Mouse (Mus musculus): ENCODE results near the gene Arhgap24.

Arhgap24 gene

DNA sequence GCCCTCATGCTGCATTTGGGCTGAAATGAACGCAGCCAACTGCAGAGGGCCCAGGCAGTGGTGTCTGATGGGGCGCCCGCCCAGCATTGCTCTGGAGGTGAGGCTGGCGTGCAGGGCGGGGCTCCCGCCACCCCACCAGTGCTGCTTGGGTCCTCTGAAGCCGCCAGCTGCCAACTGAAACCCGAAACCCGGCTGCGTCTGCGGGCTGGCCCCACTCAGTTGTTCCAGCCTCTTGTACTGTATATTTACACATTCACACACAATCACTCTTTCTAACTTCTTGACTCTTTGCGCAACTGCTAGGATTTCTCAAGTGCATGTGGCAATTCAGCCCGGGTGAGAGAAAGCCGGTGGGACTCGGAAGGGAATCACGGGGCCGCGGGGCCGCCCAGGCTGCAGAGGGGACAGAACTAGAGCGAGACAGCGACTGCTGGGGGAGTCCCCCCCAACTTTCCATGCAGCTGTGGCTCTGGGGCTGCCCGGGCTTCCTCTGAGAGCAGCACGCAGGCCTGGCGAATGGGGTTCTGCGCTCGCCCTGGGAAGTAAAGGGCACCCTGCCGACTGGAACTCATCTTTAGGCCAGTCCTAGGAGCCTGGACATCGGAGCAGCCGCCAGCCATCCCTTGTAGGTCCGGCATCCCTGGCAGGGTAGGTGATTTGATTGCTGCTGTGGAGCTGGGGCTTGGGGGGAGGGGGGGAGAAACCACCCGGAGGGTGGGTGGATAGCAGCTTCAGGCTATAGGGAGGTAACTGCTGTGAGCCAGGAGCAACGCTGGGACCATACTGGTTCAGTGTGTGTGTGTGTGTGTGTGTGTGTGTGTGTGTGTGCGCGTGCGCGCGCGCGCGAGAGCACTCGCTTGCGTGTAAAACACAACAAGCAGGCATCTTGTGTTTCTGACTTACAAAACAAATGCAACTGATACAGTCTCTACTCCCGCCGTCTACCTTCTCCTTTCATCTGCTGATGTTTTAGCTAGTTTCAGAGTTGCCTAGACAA is at the start of gene Arhgap24:
Arhgap24 (plus strand) TSS at position 177 of the 997 bp plus-strand sequence.
- DNase-seq (ENCODE audit: low spot score) = peak; percentile 66

DNA sequence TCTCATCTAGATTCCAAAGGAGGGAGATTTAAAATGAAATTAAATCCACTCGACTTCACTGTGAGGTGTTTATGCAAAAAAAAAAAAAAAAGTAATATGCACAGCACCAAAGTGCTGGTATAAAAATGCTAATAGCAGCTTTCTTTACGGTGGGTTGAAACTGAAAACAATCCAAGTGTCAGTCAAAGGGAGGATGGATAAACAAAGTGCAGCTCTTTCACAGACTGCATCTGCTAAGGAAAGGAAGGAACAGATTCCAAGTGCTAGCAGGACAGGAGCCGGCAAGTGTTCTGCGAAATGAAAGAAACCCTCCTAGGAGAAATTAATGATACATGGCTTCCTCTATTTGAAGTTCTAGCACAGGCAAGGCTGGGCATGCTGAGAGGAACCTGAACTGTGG is 47.0 kb upstream of the Arhgap24 start:
- DNase-seq (ENCODE audit: low spot score) = no peak

DNA sequence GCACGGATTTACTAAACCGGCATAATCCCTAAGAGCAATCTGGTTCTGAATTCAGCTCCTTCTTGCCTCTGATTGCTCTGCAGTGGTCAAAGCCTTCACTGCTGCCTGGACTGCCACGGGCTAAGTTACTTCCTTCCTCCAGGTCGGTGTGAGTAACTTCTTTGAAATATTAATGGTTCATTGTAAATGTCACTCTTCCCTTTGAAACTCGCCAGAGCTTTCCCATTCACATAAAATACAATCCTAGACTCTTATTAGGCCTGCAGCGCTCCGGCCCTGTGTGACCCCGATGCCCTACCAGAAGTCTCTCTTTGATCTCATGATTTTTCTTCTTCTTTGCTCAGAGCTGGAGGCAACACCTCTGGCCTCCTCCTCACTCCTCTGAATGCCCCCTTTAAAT is 44.6 kb upstream of the Arhgap24 start:
- no peak for DNase-seq (ENCODE audit: low spot score)

DNA sequence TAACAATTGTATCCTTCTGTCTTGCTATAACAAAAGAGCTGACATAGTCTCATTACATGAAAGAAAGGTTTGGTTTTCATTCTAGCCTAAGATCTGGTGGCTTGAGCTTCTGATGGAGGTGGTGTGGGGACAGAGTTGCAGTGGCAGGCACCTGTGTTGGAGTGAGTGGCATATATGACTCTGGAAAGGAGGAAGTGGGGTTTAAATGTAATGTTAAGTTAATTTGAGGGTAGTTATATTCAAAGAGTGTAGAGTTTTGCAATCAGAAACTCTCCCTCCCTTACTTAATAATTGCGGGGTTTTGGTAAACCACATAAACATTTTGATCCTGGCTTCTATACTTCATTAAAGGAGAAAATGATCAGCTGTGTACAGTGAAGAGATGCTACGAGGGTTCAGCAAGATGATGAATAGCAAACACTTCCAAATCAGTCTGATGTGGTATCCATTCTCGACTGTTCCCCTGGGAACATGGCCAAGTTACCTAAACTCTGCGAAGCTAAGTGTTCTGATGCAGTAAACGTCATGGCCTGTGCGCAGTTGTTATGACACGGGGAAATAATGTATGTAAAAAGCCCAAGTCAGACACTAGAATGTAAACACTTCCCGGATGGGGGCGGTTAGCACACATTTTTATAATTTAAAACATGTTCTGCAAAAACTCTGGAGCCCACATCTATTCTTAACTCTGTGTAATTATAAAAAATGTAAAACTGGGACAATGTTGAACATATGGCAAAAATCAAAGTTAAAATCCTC is 41.9 kb upstream of the Arhgap24 start:
- no peak for DNase-seq (ENCODE audit: low spot score)

DNA sequence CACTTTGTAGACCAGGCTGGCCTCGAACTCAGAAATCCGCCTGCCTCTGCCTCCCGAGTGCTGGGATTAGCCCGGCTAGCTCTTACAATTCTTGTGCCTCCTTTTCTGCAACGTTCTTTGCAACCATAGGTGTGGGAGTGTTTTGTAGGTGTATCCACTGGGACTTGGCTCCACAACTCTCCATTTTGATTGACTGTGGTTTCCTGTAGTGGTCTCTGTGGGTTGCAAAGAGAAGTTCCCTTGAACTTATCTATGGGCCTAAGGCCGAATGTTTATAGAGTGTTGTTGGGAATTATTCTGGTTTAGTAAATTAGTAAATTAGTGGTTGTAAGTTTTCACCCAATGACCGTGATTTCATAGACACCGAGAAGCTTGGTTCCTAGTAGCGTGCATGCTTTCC is 33.8 kb upstream of the Arhgap24 start:
- no peak for DNase-seq (ENCODE audit: low spot score)

DNA sequence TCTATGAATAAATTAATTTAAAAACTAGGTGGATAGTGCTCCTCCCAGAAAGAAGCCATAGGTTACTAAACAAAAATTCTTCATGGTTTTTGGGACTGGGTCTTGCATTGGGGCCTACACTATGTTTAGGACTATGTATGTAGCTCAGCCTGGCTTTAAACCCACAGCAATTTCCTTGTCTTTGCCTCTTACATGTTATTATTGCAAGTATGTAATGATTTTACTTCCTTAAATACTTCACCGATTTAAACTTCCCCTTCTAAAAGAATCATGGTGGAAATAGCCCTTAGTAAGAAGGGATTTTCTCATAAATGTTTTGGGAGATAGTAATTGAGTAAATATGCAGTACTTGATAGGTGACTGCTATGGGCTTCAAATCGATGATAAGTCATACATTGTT is 30.3 kb upstream of the Arhgap24 start:
- no peak for DNase-seq (ENCODE audit: low spot score)

DNA sequence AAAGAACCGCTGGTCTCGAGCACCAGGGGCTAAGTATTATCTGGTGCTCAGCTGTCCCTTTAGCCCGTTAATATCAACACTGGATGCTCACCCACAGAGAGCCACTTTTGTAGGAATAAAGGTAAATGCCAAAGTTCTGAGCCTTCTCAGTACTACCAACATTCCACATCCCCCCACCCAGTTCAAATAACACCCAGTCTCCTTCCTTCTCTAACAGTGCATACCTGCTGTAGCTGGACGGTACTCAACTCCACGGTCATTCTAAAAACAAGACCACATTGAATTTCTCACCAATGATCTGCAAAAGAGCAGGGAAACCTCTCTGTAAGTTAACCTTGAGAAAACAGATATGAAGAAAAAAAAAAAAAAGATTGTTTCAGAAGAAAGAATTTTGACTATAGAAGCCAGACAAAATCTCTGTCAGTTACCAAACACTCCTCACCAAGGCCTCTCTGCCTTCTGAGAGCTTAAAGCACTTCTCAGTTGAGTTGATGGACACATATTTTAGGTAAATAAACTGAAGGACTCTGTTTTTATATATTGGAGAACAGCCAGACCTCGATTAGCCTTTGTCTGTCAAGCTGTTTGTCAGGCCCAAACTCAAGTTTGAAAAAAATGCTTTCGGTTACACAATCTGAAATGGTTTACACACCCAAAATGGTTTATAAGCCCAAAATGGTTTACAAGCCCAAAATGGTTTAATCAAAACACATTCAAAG is 29.0 kb upstream of the Arhgap24 start:
- DNase-seq (ENCODE audit: low spot score) = no peak

DNA sequence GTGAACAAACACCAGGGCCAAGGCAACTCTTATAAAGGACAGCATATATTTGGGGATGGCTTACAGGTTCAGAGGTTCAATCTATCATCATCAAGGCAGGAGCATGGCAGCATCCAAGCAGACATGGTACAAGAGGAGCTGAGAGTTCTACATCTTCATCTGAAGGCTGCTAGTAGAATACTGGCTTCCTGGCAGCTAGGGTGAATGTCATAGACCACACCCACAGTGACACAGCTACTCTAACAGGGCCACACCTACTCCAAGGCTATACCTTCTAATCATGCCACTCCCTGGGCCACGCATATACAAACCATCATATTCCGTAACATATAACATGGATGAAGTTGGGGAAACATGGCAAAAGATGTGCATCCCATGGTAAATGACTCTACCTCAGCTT is 27.9 kb upstream of the Arhgap24 start:
- DNase-seq (ENCODE audit: low spot score) = no peak

DNA sequence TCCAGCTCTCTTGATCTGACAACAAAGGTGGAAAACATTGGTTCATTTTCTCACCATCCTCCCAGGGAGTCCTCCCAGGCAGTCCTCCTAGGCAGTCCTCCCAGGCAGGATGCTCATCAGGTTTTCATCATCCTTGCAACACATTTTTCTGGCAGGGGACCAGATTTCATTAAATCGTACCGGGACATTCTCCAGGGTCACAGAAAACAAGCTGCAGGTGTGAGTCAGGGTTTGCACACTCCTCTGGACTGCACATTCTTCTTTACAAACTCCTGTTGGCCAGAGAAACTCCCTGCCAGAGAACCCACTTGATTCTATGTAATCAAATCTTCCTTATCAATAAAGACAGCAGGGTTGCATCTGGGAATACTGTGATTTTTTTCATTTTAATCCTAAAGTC is 25.9 kb upstream of the Arhgap24 start:
- DNase-seq (ENCODE audit: low spot score) = no peak

DNA sequence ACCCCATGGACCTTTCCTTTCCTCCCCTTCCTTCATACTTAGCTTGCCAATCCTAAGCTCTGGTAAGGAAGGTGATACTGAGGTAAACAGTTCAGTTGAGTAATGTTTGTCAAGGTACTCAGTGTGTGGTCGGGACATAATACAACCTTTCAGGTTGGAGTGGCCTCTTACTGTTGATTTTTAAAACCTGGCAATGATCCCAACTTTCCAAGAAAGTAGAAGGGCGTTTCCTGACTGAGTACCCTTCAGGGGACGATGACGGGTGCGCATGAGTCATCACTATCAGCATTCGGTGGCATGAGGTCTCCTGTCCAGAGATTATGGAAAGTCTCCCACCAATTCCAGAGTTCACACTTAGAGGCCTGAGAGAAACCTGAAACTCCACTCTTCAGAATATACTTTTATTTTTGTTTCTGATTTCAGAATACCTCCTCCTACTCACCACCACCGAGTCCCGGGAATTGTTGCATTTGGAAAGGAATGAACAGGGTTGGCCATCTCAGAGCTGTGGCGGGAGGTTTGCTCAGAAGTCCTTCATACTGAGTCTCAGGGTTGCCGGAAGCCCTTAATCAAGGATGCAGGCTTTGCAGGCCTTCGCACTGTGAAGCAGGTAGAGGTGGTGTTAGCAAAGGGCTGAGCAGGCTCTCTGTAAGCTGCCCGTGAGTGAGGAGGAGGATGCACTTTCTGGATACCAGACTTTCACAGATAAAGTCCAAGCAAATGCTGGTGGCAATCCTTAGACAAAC is 20.6 kb upstream of the Arhgap24 start:
- no peak for DNase-seq (ENCODE audit: low spot score)

DNA sequence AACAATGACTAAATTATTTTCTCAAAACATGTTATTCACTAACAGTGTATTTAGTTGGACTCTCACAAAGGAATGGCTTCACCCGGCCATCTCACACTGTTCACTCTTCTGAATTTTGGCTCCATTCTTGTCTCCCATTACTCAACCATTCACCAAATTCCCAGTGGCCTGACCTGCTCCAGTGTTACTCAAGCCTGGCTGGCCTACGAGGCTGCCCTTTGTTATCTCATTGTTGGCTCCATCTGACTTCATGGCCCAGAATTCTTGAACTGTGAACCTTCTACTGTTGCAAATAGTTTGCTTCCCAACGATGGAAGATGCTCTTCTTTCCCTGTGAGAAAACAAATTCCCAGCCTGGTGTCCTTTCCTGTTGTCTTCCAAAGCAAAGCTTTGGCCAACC is 18.2 kb upstream of the Arhgap24 start:
- no peak for DNase-seq (ENCODE audit: low spot score)

DNA sequence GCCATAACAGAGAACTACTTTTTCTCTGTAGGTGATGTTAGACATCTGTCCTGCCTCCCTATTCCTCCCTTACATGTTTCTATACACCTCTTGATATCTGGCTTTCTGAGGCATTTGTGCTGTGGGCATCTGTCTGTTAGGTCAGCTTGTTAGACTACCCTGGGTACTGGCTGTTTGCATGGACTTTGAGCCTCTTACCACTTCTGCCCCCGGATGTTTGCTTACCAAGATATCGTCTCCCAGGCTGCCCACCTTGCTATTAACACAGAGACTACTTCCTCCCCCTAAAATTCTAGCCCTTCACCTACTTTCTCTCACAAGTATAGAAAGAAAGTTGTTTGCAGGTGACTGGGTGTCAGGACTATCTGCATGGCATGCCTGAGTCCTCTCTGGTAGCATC is 15.8 kb upstream of the Arhgap24 start:
- DNase-seq (ENCODE audit: low spot score) = no peak

DNA sequence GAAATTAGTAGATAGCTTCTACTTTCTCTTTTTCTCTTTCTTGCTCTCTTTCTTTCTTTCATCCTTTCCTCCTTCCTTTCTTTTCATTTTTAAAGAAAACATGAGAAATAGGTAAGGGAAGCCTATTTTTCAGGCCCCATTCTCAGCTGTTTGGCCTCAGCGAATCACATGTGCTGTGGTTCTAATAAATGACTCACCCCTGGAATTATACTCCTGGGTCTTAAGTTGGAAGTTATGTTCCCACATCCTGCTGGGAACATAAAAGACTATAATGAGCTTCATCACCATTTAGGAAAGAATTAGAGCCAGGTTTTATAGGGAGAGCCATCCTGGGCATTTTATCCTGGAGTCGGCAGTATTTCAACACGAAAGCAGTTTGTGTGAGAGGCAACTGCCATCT is 12.9 kb upstream of the Arhgap24 start:
- DNase-seq (ENCODE audit: low spot score) = no peak

DNA sequence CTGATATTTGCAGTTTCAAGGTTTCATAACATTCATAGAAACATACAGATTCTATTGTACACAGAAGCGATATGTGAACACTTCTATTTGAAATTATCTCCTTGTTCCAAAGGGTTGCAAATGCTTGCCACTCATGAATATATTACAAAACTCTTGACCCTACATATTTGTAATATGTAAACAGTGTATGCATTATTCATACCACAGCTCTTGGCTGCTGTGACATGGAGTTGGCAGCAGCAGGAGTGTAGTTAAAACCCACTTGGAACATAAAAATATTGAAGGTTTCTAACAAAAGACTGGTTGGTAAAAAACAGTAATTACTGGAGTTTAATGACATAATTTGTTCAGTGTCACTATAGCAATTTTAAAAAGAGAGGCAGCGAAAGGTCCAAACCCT is 10.9 kb upstream of the Arhgap24 start:
- no peak for DNase-seq (ENCODE audit: low spot score)

DNA sequence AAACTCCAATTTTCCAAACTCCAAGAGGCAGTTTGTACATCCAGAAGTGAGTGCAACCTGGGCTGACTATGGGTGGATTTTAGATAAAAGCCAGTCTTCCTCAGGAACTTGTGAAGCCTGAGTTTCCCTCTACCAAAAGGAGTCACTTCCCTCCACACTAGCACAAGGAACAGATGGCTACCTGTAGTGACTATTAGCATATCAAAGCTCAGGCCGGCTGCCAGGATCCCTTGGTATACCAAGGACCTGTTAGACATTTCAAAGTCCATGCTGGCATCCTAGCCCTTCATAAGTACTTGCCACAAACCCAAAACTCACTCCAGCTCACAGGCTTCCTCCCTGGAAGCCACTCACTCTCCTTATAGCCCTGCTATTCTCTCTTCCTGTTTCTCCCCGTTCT is 3.1 kb upstream of the Arhgap24 start:
- no peak for DNase-seq (ENCODE audit: low spot score)

DNA sequence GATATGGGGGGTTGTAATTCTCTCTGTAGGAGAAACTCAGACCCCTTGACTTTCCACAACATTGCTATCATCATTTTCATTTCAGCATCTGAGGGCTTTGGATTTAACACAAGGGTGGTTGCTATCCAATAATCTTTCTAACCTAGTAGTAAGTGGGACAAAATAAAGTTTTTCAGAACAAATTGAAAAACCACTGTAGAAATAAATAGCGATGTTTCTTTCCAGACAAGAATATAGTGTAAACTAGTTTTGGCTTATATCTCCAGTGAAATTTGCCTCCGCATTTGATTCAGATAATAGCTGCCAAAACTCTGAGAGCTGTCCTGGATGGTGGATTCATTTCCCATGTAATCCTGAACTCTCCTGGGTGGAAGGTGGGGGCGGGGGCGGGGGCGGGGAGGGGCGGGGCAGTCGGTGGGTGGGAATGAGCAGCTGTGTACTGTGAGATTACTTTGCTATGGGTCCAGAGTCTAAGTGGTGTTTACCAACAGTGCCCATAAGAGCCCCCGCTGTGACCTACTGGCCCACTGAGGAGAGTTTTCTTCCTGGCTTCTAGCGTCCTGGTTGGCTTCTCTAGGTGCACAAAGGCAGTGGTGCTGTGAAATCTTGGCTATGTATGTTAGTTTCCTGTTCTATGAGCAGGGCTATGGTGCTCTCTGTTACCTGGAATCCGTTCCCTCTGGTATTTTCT is 2.2 kb downstream of the Arhgap24 start:
- DNase-seq (ENCODE audit: low spot score) = peak; percentile 47

DNA sequence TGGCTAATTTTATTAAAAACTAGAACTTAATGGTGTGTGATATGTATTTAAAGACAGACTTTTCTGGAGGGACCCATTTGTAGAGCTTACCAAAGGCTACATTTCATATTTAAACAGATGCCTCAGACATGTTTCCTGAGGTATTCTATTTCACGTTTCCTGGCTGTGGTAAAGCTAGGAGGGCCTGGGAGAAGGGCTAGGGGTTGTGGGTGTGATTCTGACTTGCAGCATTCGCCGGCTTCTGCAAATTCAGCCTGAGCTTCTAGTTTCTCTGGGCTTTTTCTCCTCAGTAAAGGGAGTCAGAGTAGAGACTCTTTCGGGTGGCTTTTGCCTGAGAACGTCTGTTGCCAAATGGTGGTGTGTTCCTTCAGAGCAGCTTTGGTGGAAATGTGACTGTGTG is 10.4 kb downstream of the Arhgap24 start:
- no peak for DNase-seq (ENCODE audit: low spot score)

DNA sequence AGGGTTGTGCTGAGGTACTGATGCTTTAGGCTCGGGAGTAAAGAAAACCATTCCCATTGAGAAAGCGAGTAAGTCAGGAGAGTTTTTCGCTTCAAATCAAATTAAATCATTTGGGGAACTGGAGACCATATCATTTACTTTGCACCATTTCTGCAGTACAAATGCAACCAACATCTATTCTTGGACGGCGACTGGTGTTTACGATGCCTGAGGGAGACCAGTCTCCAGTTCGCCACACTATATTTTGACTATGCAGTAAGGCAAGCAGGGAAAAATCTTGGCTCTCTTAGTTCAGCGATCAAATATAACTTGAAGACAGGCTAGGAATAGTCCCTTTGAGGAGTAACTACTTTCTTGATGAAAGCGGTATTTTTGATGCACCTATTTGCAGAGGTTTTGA is 11.0 kb downstream of the Arhgap24 start:
- no peak for DNase-seq (ENCODE audit: low spot score)

DNA sequence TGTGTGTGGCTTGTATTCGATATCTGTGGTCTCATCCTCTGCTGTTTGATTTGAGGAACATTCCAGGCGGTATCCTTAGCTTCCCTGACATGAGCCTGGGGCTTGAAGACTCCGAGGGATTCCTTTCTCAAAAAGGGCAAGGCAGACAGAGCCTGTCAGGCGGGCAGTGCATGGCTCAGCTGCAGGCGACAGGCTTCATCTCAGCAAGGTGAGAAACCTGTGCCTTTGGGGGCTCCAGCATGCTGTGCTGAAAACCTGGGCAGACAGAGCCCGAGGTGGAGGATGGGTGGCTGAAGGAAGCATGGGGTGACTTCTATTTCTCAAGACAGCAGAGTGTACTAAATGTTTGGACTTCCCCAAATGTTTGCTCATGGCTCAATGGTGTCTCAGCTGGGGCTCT is 13.6 kb downstream of the Arhgap24 start:
- DNase-seq (ENCODE audit: low spot score) = peak; percentile 16

DNA sequence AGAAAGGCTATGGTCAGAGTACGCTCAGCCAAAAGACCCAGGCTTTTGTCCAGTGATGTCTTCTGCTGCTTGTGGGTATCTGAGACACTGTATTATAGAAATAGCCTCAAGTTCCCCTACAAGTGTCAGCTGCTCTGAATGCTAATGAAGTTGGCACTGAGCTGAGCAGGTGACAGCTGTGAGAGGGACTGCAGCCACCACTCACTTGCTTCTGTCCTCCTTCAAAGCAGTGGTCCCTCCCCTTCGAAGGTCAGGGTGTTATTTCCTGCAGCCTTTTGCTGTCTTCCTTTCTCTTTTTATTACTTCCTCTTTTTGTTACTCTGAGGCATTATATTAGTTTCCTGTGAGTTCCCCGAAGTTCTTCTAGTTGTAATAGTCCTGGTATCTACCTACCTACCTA is 16.0 kb downstream of the Arhgap24 start:
- DNase-seq (ENCODE audit: low spot score) = no peak

DNA sequence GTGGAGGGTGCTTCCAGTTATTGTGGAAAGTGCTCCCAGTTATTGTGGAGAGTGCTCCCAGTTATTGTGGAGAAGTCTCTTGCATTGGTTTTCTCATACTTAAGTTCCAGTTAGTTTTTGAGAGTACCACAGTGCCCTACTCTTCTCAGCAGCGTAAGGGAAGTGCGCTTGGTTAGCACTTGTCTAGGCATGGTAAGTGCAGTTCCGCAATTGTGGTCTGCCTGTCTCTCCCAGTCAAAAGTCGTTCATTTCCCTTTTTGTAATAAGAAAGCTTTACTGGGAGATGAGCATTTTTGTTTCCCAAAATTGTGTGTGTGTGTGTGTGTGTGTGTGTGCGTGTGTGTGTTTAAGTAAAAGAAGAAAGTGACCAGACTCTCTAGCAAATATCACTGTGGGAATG is 17.6 kb downstream of the Arhgap24 start:
- DNase-seq (ENCODE audit: low spot score) = no peak

All from yolk sac, embryonic 10.5 days (tissue).